Mouse (Mus musculus) large intestine, adult 2 months (tissue): Measurements from ENCODE around the gene 1700029F12Rik. TPM values are rescaled to one million over a fixed set of nuclear protein-coding genes. Genes with fewer than 3 reads are reported as not detected.

ENCODE experiments used
- DNase-seq: peaks from one replicate; pipeline ENCODE4 v3.0.0-alpha.2; 2012; ENCODE audit warnings: low read depth, low spot score
- WGBS: fragments of 180-500 bp; shearing (Covaris S2); methylation state at CpG from one replicate; pipeline ENCODE4 v1.1.7; 2018; 5-methylcytosine and 5-hydroxymethylcytosine counted together
- polyA plus RNA-seq: library from polyadenylated mRNA; depleted of rRNA; stranded (reverse); fragments of >200 nt; gene quantifications from 2 replicates; pipeline ENCODE4 v1.2.3, GENCODE M21; 2012

1700029F12Rik gene
- polyA plus RNA-seq, 1 experiment = not detected

- peak; percentile 18 for DNase-seq
- 12% methylated on average over 11 of the region's 11 CpGs for WGBS
Measured at GRCm38 (mm10) chr13:97052667-97053066, 18.5 kb upstream of the 1700029F12Rik start.

- WGBS = 61% methylated on average over 6 of the region's 6 CpGs
Measured at GRCm38 (mm10) chr13:97051158-97051557, 17.0 kb upstream of the 1700029F12Rik start.

GRCm38 (mm10) chr13:97030075-97030474, 4.1 kb downstream of the 1700029F12Rik start:
- WGBS = 88% methylated on average over 13 of the region's 13 CpGs
- no peak for DNase-seq

More at GRCm38 (mm10) chr13:97051158-97051557, 17.0 kb upstream of the 1700029F12Rik start:
- no peak for DNase-seq

- 36% methylated on average over 4 of the region's 4 CpGs for whole genome bisulfite sequencing
- no peak for DNase-seq
Measured at GRCm38 (mm10) chr13:97021906-97022305, 12.3 kb downstream of the 1700029F12Rik start.

GRCm38 (mm10) chr13:97020122-97020521, 14.0 kb downstream of the 1700029F12Rik start:
- DNase-seq = no peak
- WGBS = 44% methylated on average over 5 of the region's 5 CpGs

- 80% methylated on average over 3 of the region's 3 CpGs for WGBS
- no peak for DNase-seq
Measured at GRCm38 (mm10) chr13:97017711-97018110, 16.5 kb downstream of the 1700029F12Rik start.

- no peak for DNase-seq
- 77% methylated on average over 4 of the region's 4 CpGs for WGBS
Measured at GRCm38 (mm10) chr13:97014366-97014765, 19.8 kb downstream of the 1700029F12Rik start.

- WGBS = 3% methylated on average over 19 of the region's 19 CpGs
- no peak for DNase-seq
Measured at GRCm38 (mm10) chr13:97008266-97009153, 25.7 kb downstream of the 1700029F12Rik start.

GRCm38 (mm10) chr13:97007501-97008265, 26.5 kb downstream of the 1700029F12Rik start:
- no peak for DNase-seq
- WGBS = 2% methylated on average over 19 of the region's 21 CpGs

- WGBS = 72% methylated on average over 2 of the region's 2 CpGs
- no peak for DNase-seq
Measured at GRCm38 (mm10) chr13:97006784-97007183, 27.4 kb downstream of the 1700029F12Rik start.

- DNase-seq = no peak
- WGBS = 47% methylated on average over 1 of the region's 1 CpGs
Measured at GRCm38 (mm10) chr13:96997080-96997479, 37.1 kb downstream of the 1700029F12Rik start.

GRCm38 (mm10) chr13:96995243-96995642, 38.9 kb downstream of the 1700029F12Rik start:
- no peak for DNase-seq
- WGBS = 58% methylated on average over 5 of the region's 5 CpGs

- DNase-seq = no peak
- WGBS = 17% methylated on average over 8 of the region's 8 CpGs
Measured at GRCm38 (mm10) chr13:96993291-96993989, 40.7 kb downstream of the 1700029F12Rik start.

- peak; percentile 85 for DNase-seq
- WGBS = 38% methylated on average over 14 of the region's 14 CpGs
Measured at GRCm38 (mm10) chr13:96990561-96991265, 43.4 kb downstream of the 1700029F12Rik start.

GRCm38 (mm10) chr13:96990045-96990444, 44.1 kb downstream of the 1700029F12Rik start:
- WGBS = 63% methylated on average over 3 of the region's 3 CpGs
- DNase-seq = no peak

- no peak for DNase-seq
- WGBS = 96% methylated on average over 16 of the region's 16 CpGs
Measured at GRCm38 (mm10) chr13:96989129-96989528, 45.0 kb downstream of the 1700029F12Rik start.

- whole genome bisulfite sequencing = 74% methylated on average over 12 of the region's 12 CpGs
- DNase-seq = no peak
Measured at GRCm38 (mm10) chr13:96985599-96986275, 48.4 kb downstream of the 1700029F12Rik start.

GRCm38 (mm10) chr13:96984688-96985087, 49.5 kb downstream of the 1700029F12Rik start:
- WGBS = 79% methylated on average over 5 of the region's 5 CpGs
- no peak for DNase-seq
